Mouse (Mus musculus): ENCODE results near the gene Suds3. TPM values are rescaled to one million over a fixed set of nuclear protein-coding genes. Genes with fewer than 3 reads are reported as not detected.

Suds3 gene
- polyA plus RNA-seq, 1 experiment from 2014 or later: 46.3 TPM

GRCm38 (mm10) chr5:117111064-117111773 lies 4.7 kb downstream of the Suds3 start:
- DNase-seq (ENCODE audit: low spot score): no peak
- no peaks in the 10 kb centered on the region for H3K27me3 ChIP-seq (ENCODE audit: control insufficient read depth, insufficient read depth, low read length)
- no peak overlapping the region for H3K27ac ChIP-seq (ENCODE audit: low read depth, low read length)
- H3K4me2 ChIP-seq (ENCODE audit: low read depth): no peak overlapping the region
- WGBS: 92% methylated on average over 16 of the region's 16 CpGs
- no peak overlapping the region for H3K4me3 ChIP-seq (ENCODE audit: low read depth, low read length)
- no peak for ATAC-seq (ENCODE audit: insufficient read depth, low FRiP score, low TSS enrichment)
- no peak overlapping the region for H3K9ac ChIP-seq (ENCODE audit: low read length)
- H3K9me3 ChIP-seq (ENCODE audit: control insufficient read depth, low read length): no peaks in the 10 kb centered on the region
- no peaks in the 10 kb centered on the region for H3K4me1 ChIP-seq (ENCODE audit: control insufficient read depth, insufficient read depth, low read length)
- H3K36me3 ChIP-seq (ENCODE audit: control insufficient read depth, insufficient read depth, low read length): peaks cover 16% of the 10 kb centered on the region

DNA sequence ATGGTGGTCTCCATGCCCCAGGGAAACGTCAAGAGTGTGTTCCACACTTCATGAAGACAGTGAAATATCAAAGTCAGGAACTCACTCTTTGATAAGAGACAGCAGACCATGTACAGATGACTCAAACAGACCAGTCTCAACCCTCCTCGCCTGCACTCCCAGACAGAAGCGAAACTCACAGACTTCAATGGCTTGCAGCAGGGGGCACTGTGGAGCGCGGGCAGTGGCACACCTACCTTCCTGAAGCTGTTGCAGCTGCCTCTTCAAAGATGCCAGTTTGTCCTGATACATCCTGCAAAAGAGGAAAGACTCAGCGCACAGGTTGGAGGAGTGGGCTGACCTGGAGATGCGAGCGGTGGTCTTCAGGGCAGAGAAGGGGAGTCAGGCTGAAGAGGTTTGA lies 6.4 kb downstream of the Suds3 start:
- Histone ChIP-seq H3K9ac (ENCODE audit: low read length) (no peak overlapping the region), H3K9me3 (ENCODE audit: control insufficient read depth, low read length) (no peaks in the 10 kb centered on the region), H3K4me3 (ENCODE audit: low read depth, low read length) (no peak overlapping the region), H3K36me3 (ENCODE audit: control insufficient read depth, insufficient read depth, low read length) (peaks cover 18% of the 10 kb centered on the region), H3K27ac (ENCODE audit: low read depth, low read length) (no peak overlapping the region), H3K27me3 (ENCODE audit: control insufficient read depth, insufficient read depth, low read length) (no peaks in the 10 kb centered on the region), H3K4me1 (ENCODE audit: control insufficient read depth, insufficient read depth, low read length) (no peaks in the 10 kb centered on the region), H3K4me2 (ENCODE audit: low read depth) (no peak overlapping the region)
- WGBS: 92% methylated on average over 8 of the region's 8 CpGs
- DNase-seq (ENCODE audit: low spot score): no peak
- ATAC-seq (ENCODE audit: insufficient read depth, low FRiP score, low TSS enrichment): no peak

DNA sequence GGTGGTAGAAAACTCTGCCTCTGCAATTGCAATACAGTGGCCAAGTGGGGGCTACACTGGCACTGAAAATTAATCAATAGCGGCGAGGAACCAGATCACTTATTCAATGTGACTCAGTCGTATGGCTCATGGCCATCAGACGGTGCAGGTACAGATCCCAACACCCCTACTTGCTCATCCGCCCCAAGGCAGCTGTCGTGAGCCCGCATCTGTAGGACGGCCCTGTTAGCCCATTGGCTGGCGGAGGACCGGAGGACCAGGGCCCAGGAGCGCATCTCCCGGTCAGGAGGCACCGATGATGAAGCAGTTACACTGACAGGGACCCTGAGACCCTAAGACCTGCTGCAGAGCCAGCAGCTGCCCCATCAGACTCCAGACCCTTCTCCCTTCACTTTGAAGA lies 7.2 kb downstream of the Suds3 start:
- Histone ChIP-seq H3K27ac (ENCODE audit: low read depth, low read length) (no peak overlapping the region), H3K9me3 (ENCODE audit: control insufficient read depth, low read length) (no peaks in the 10 kb centered on the region), H3K4me2 (ENCODE audit: low read depth) (no peak overlapping the region), H3K4me3 (ENCODE audit: low read depth, low read length) (no peak overlapping the region), H3K4me1 (ENCODE audit: control insufficient read depth, insufficient read depth, low read length) (no peaks in the 10 kb centered on the region), H3K27me3 (ENCODE audit: control insufficient read depth, insufficient read depth, low read length) (no peaks in the 10 kb centered on the region), H3K36me3 (ENCODE audit: control insufficient read depth, insufficient read depth, low read length) (peaks cover 18% of the 10 kb centered on the region), H3K9ac (ENCODE audit: low read length) (no peak overlapping the region)
- WGBS: 96% methylated on average over 13 of the region's 13 CpGs
- DNase-seq (ENCODE audit: low spot score) (no peak), ATAC-seq (ENCODE audit: insufficient read depth, low FRiP score, low TSS enrichment) (no peak)

DNA sequence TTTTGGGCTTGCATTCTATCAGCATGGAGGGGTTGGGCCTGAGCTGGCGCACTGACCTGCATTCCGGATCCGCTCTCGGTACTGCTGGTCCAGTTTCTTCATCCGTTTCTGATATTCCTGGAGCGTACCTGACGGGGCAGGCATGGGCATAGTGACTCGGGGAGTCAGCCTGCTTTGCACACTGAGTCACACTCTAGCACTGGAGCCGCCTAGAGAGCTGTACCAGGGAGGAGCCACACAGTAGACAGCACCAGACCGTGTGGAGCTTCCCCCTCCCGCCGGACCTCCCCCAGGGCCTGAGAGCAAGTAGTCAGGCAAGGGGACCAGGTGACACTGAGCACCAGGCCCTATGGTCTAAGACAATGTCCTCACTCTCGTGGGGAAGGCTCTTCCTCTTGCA lies 7.6 kb downstream of the Suds3 start:
- Histone ChIP-seq H3K4me1 (ENCODE audit: control insufficient read depth, insufficient read depth, low read length) (no peaks in the 10 kb centered on the region), H3K27ac (ENCODE audit: low read depth, low read length) (no peak overlapping the region), H3K9ac (ENCODE audit: low read length) (no peak overlapping the region), H3K27me3 (ENCODE audit: control insufficient read depth, insufficient read depth, low read length) (no peaks in the 10 kb centered on the region), H3K36me3 (ENCODE audit: control insufficient read depth, insufficient read depth, low read length) (peaks cover 18% of the 10 kb centered on the region), H3K4me2 (ENCODE audit: low read depth) (no peak overlapping the region), H3K9me3 (ENCODE audit: control insufficient read depth, low read length) (no peaks in the 10 kb centered on the region), H3K4me3 (ENCODE audit: low read depth, low read length) (no peak overlapping the region)
- ATAC-seq (ENCODE audit: insufficient read depth, low FRiP score, low TSS enrichment): no peak
- 96% methylated on average over 13 of the region's 13 CpGs for WGBS
- DNase-seq (ENCODE audit: low spot score): no peak

DNA sequence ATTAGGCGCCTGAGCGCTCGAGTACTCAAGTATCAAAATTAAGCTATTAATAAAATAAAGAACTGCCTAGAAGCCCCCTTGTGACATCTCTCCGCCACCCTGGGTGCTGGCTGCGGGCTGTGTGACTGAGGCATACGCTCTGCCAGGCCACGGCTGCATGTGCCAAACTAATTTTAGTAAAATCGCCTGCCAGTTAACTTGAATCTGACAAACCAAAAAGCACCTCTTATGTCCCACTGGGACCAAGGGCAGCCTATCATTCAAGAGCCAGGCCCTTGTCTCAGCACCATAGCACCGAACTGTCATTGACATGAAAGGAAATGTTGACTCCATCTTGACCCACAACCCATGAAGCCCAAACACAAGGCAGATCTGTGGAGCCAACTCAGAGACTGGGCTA lies 10.2 kb downstream of the Suds3 start:
- DNase-seq (ENCODE audit: low spot score): no peak
- 85% methylated on average over 9 of the region's 9 CpGs for WGBS
- Histone ChIP-seq H3K9ac (ENCODE audit: low read length) (no peak overlapping the region), H3K4me1 (ENCODE audit: control insufficient read depth, insufficient read depth, low read length) (no peaks in the 10 kb centered on the region), H3K9me3 (ENCODE audit: control insufficient read depth, low read length) (no peaks in the 10 kb centered on the region), H3K4me2 (ENCODE audit: low read depth) (no peak overlapping the region), H3K4me3 (ENCODE audit: low read depth, low read length) (no peak overlapping the region), H3K27ac (ENCODE audit: low read depth, low read length) (no peak overlapping the region), H3K36me3 (ENCODE audit: control insufficient read depth, insufficient read depth, low read length) (peaks cover 8% of the 10 kb centered on the region), H3K27me3 (ENCODE audit: control insufficient read depth, insufficient read depth, low read length) (no peaks in the 10 kb centered on the region)
- no peak for ATAC-seq (ENCODE audit: insufficient read depth, low FRiP score, low TSS enrichment)

GRCm38 (mm10) chr5:117104329-117104728 lies 11.6 kb downstream of the Suds3 start:
- ATAC-seq (ENCODE audit: insufficient read depth, low FRiP score, low TSS enrichment): no peak

GRCm38 (mm10) chr5:117103194-117103929 lies 12.6 kb downstream of the Suds3 start:
- H3K4me3 ChIP-seq (ENCODE audit: low read depth, low read length): no peak overlapping the region
- ATAC-seq (ENCODE audit: insufficient read depth, low FRiP score, low TSS enrichment) (no peak), DNase-seq (ENCODE audit: low spot score) (no peak)
- H3K27ac ChIP-seq (ENCODE audit: low read depth, low read length): no peak overlapping the region
- H3K4me2 ChIP-seq (ENCODE audit: low read depth): no peak overlapping the region
- H3K4me1 ChIP-seq (ENCODE audit: control insufficient read depth, insufficient read depth, low read length): no peaks in the 10 kb centered on the region
- H3K36me3 ChIP-seq (ENCODE audit: control insufficient read depth, insufficient read depth, low read length): peaks cover 2% of the 10 kb centered on the region
- H3K27me3 ChIP-seq (ENCODE audit: control insufficient read depth, insufficient read depth, low read length): no peaks in the 10 kb centered on the region
- 92% methylated on average over 20 of the region's 20 CpGs for WGBS
- no peaks in the 10 kb centered on the region for H3K9me3 ChIP-seq (ENCODE audit: control insufficient read depth, low read length)
- no peak overlapping the region for H3K9ac ChIP-seq (ENCODE audit: low read length)

More at GRCm38 (mm10) chr5:117104329-117104728, 11.6 kb downstream of the Suds3 start:
- no peak for DNase-seq (ENCODE audit: low spot score)
- H3K4me3 ChIP-seq (ENCODE audit: low read depth, low read length): no peak overlapping the region
- no peaks in the 10 kb centered on the region for H3K27me3 ChIP-seq (ENCODE audit: control insufficient read depth, insufficient read depth, low read length)
- WGBS: 95% methylated on average over 12 of the region's 12 CpGs
- no peaks in the 10 kb centered on the region for H3K9me3 ChIP-seq (ENCODE audit: control insufficient read depth, low read length)
- no peak overlapping the region for H3K27ac ChIP-seq (ENCODE audit: low read depth, low read length)
- no peak overlapping the region for H3K4me2 ChIP-seq (ENCODE audit: low read depth)
- no peaks in the 10 kb centered on the region for H3K4me1 ChIP-seq (ENCODE audit: control insufficient read depth, insufficient read depth, low read length)
- H3K36me3 ChIP-seq (ENCODE audit: control insufficient read depth, insufficient read depth, low read length): peaks cover 7% of the 10 kb centered on the region
- H3K9ac ChIP-seq (ENCODE audit: low read length): no peak overlapping the region

- H3K4me2 ChIP-seq (ENCODE audit: low read depth): no peak overlapping the region
- no peak overlapping the region for H3K27ac ChIP-seq (ENCODE audit: low read depth, low read length)
- no peaks in the 10 kb centered on the region; the same call in none of the 2 replicates for H3K36me3 ChIP-seq (ENCODE audit: control insufficient read depth, insufficient read depth, low read length)
- H3K4me1 ChIP-seq (ENCODE audit: control insufficient read depth, insufficient read depth, low read length): no peaks in the 10 kb centered on the region
- 91% methylated on average over 11 of the region's 11 CpGs for WGBS
- H3K9ac ChIP-seq (ENCODE audit: low read length): no peak overlapping the region
- ATAC-seq (ENCODE audit: insufficient read depth, low FRiP score, low TSS enrichment) (no peak), DNase-seq (ENCODE audit: low spot score) (no peak)
- no peaks in the 10 kb centered on the region for H3K27me3 ChIP-seq (ENCODE audit: control insufficient read depth, insufficient read depth, low read length)
- no peak overlapping the region for H3K4me3 ChIP-seq (ENCODE audit: low read depth, low read length)
- H3K9me3 ChIP-seq (ENCODE audit: control insufficient read depth, low read length): no peaks in the 10 kb centered on the region
Observed at GRCm38 (mm10) chr5:117099742-117100141, 16.2 kb downstream of the Suds3 start.

DNA sequence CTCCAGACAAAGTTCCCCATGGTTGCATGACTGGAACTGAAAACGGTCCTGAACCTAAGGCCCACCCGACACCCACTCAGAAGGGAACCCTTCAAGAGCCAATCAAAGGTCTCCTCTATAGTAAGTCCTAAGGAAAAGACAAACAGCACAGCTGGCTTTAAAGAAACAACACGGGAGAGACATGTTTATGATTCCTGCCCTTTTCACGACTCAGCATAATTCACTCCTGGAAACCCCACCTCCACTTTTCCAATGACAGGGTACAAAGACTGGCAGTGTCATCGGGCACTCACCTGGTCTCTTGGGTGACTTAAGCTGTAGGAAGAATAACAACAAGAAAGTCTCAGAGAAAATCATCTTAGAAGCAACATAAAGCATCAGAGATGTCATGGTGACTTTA lies 16.9 kb downstream of the Suds3 start:
- no peak for ATAC-seq (ENCODE audit: insufficient read depth, low FRiP score, low TSS enrichment)
- H3K27ac ChIP-seq (ENCODE audit: low read depth, low read length): no peak overlapping the region

More for the DNA sequence above, 16.9 kb downstream of the Suds3 start:
- no peak for DNase-seq (ENCODE audit: low spot score)
- H3K4me1 ChIP-seq (ENCODE audit: control insufficient read depth, insufficient read depth, low read length): no peaks in the 10 kb centered on the region
- no peaks in the 10 kb centered on the region; the same call in none of the 2 replicates for H3K36me3 ChIP-seq (ENCODE audit: control insufficient read depth, insufficient read depth, low read length)
- no peak overlapping the region for H3K4me2 ChIP-seq (ENCODE audit: low read depth)
- H3K9me3 ChIP-seq (ENCODE audit: control insufficient read depth, low read length): no peaks in the 10 kb centered on the region
- no peak overlapping the region for H3K9ac ChIP-seq (ENCODE audit: low read length)
- 83% methylated on average over 5 of the region's 5 CpGs for WGBS
- no peaks in the 10 kb centered on the region for H3K27me3 ChIP-seq (ENCODE audit: control insufficient read depth, insufficient read depth, low read length)
- no peak overlapping the region for H3K4me3 ChIP-seq (ENCODE audit: low read depth, low read length)
